Mouse (Mus musculus) embryonic facial prominence, embryonic 10.5 days (tissue): ENCODE measurements around the gene Gtsf1l. TPM values are rescaled to one million over a fixed set of nuclear protein-coding genes. Genes with fewer than 3 reads are reported as not detected.
"Not testable (repeated sequence)": the region's sequence is repeated elsewhere in the genome, so short reads cannot be mapped to it uniquely, and the experiment has no call there.

Experiments used
- DNase-seq: peaks from one replicate; pipeline ENCODE4 v3.0.0-alpha.2; 2017; ENCODE audit warnings: low spot score
- H3K27ac ChIP-seq: fragments of 300-500 bp; sonication (generic); replicated peaks from 2 replicates; pipeline ENCODE4 v1.5.1; 2016; ENCODE audit warnings: mild to moderate bottlenecking
- H3K27me3 ChIP-seq: fragments of 300-500 bp; sonication (generic); replicated peaks from 2 replicates; pipeline ENCODE4 v1.6.1; 2016; ENCODE audit warnings: low read depth, mild to moderate bottlenecking; ENCODE audit not compliant: poor library complexity, severe bottlenecking
- H3K36me3 ChIP-seq: fragments of 300-500 bp; sonication (generic); replicated peaks from 2 replicates; pipeline ENCODE4 v1.6.1; 2016; ENCODE audit warnings: mild to moderate bottlenecking, moderate library complexity
- H3K4me1 ChIP-seq: fragments of 300-500 bp; sonication (generic); 2 replicates; pipeline ENCODE4 v1.6.1; 2016
- H3K4me3 ChIP-seq: fragments of 300-500 bp; sonication (generic); 2 replicates; pipeline ENCODE4 v1.5.1; 2016; ENCODE audit warnings: mild to moderate bottlenecking, moderate library complexity
- H3K9me3 ChIP-seq: fragments of 300-500 bp; sonication (generic); 2 replicates; pipeline ENCODE4 v1.6.1; 2016; ENCODE audit warnings: mild to moderate bottlenecking
- WGBS: fragments of 180-500 bp; shearing (Covaris S2); methylation state at CpG from one replicate; pipeline ENCODE4 v1.1.7; 2016; 5-methylcytosine and 5-hydroxymethylcytosine counted together
- polyA plus RNA-seq: library from polyadenylated mRNA; unstranded; fragments of >200 nt; fragmentation: Nextera tagmentation; extraction: Ambion mirVana; gene quantifications from 2 replicates; pipeline ENCODE4 v1.2.1, GENCODE M21; 2016

Gtsf1l gene
- polyA plus RNA-seq, 1 experiment from 2014 or later, result not detected

GRCm38 (mm10) chr2:163058981-163059380 lies 28.7 kb downstream of the Gtsf1l start:
- 93% methylated on average over 7 of the region's 7 CpGs for WGBS
- not testable (repeated sequence) for H3K9me3 ChIP-seq, H3K4me3 ChIP-seq, H3K27me3 ChIP-seq, H3K27ac ChIP-seq, DNase-seq
- peaks cover 30% of the 10 kb centered on the region for H3K4me1 ChIP-seq
- peaks cover 46% of the 10 kb centered on the region for H3K36me3 ChIP-seq

GRCm38 (mm10) chr2:163056584-163056983 lies 31.1 kb downstream of the Gtsf1l start:
- Histone ChIP-seq H3K27ac (no peak overlapping the region), H3K9me3 (no peaks in the 10 kb centered on the region), H3K4me3 (peak overlapping the region; percentile 88), H3K36me3 (peaks cover 22% of the 10 kb centered on the region), H3K4me1 (peaks cover 46% of the 10 kb centered on the region), H3K27me3 (no peaks in the 10 kb centered on the region)
- 91% methylated on average over 9 of the region's 9 CpGs for WGBS
- DNase-seq, result no peak

GRCm38 (mm10) chr2:163055715-163056114 lies 31.9 kb downstream of the Gtsf1l start:
- Histone ChIP-seq H3K9me3 (no peaks in the 10 kb centered on the region), H3K36me3 (peaks cover 13% of the 10 kb centered on the region), H3K4me1 (peaks cover 46% of the 10 kb centered on the region), H3K27ac (peak overlapping the region; percentile 91), H3K27me3 (no peaks in the 10 kb centered on the region), H3K4me3 (peak overlapping the region; percentile 88)
- peak; percentile 15 for DNase-seq
- 36% methylated on average over 5 of the region's 5 CpGs for WGBS

GRCm38 (mm10) chr2:163054891-163055494 lies 32.7 kb downstream of the Gtsf1l start:
- peaks cover 14% of the 10 kb centered on the region for H3K36me3 ChIP-seq
- under 1% methylated on average over 37 of the region's 38 CpGs for WGBS
- H3K9me3 ChIP-seq, result no peaks in the 10 kb centered on the region
- DNase-seq, result peak; percentile 61
- H3K27me3 ChIP-seq, result no peaks in the 10 kb centered on the region
- H3K4me3 ChIP-seq, result peak overlapping the region; percentile 88
- H3K4me1 ChIP-seq, result peaks cover 46% of the 10 kb centered on the region
- H3K27ac ChIP-seq, result peak overlapping the region; percentile 91

- no peaks in the 10 kb centered on the region for H3K9me3 ChIP-seq
- peak within 1 kb of the TSS; percentile 91 for H3K27ac ChIP-seq
- peak; percentile 96 for DNase-seq
- no peaks in the 10 kb centered on the region for H3K27me3 ChIP-seq
- peaks cover 46% of the 10 kb centered on the region for H3K4me1 ChIP-seq
- H3K36me3 ChIP-seq, result peaks cover 8% of the 10 kb centered on the region
- under 1% methylated on average over 48 of the region's 48 CpGs for WGBS
- H3K4me3 ChIP-seq, result peak within 1 kb of the TSS; percentile 88
Observed at GRCm38 (mm10) chr2:163054335-163054840, 33.3 kb downstream of the Gtsf1l start, which contains the start of gene Mybl2. Gene Mybl2, plus strand, starts transcription at chr2:163054687.

GRCm38 (mm10) chr2:163052826-163053225 lies 34.8 kb downstream of the Gtsf1l start:
- Histone ChIP-seq H3K27ac (no peak overlapping the region), H3K27me3 (no peaks in the 10 kb centered on the region), H3K4me3 (no peak overlapping the region), H3K9me3 (no peaks in the 10 kb centered on the region), H3K36me3 (peaks cover 13% of the 10 kb centered on the region), H3K4me1 (peaks cover 46% of the 10 kb centered on the region)
- 73% methylated on average over 4 of the region's 4 CpGs for WGBS
- DNase-seq, result no peak

GRCm38 (mm10) chr2:163052101-163052500 lies 35.6 kb downstream of the Gtsf1l start:
- DNase-seq, result no peak
- Histone ChIP-seq H3K27ac (no peak overlapping the region), H3K27me3 (no peaks in the 10 kb centered on the region), H3K36me3 (peaks cover 18% of the 10 kb centered on the region), H3K9me3 (no peaks in the 10 kb centered on the region), H3K4me1 (peaks cover 46% of the 10 kb centered on the region), H3K4me3 (no peak overlapping the region)
- 22% methylated on average over 4 of the region's 4 CpGs for WGBS

GRCm38 (mm10) chr2:163051691-163052090 lies 36.0 kb downstream of the Gtsf1l start:
- Histone ChIP-seq H3K27me3 (no peaks in the 10 kb centered on the region), H3K36me3 (peaks cover 22% of the 10 kb centered on the region), H3K4me3 (no peak overlapping the region), H3K27ac (no peak overlapping the region), H3K4me1 (peaks cover 42% of the 10 kb centered on the region), H3K9me3 (no peaks in the 10 kb centered on the region)
- no peak for DNase-seq
- WGBS, result 72% methylated on average over 1 of the region's 1 CpGs

GRCm38 (mm10) chr2:163049116-163049515 lies 38.5 kb downstream of the Gtsf1l start:
- Histone ChIP-seq H3K9me3 (no peaks in the 10 kb centered on the region), H3K4me3 (no peak overlapping the region), H3K4me1 (peaks cover 17% of the 10 kb centered on the region), H3K27ac (no peak overlapping the region), H3K27me3 (no peaks in the 10 kb centered on the region), H3K36me3 (peaks cover 47% of the 10 kb centered on the region)
- 96% methylated on average over 2 of the region's 2 CpGs for WGBS
- DNase-seq, result no peak

GRCm38 (mm10) chr2:163048125-163048524 lies 39.5 kb downstream of the Gtsf1l start:
- Histone ChIP-seq H3K36me3 (peaks cover 57% of the 10 kb centered on the region), H3K9me3 (no peaks in the 10 kb centered on the region), H3K4me1 (peaks cover 11% of the 10 kb centered on the region), H3K4me3 (peak overlapping the region; percentile 25; the same call in 1 of the 2 replicates), H3K27ac (no peak overlapping the region), H3K27me3 (no peaks in the 10 kb centered on the region)
- WGBS, result 5% methylated on average over 10 of the region's 10 CpGs
- DNase-seq, result peak; percentile 76

GRCm38 (mm10) chr2:163039940-163040339 lies 47.7 kb downstream of the Gtsf1l start:
- WGBS, result 87% methylated on average over 7 of the region's 7 CpGs
- H3K36me3 ChIP-seq, result peaks cover 92% of the 10 kb centered on the region

More at GRCm38 (mm10) chr2:163039940-163040339, 47.7 kb downstream of the Gtsf1l start:
- Histone ChIP-seq H3K4me1 (no peaks in the 10 kb centered on the region), H3K9me3 (no peaks in the 10 kb centered on the region), H3K27me3 (no peaks in the 10 kb centered on the region), H3K4me3 (no peak overlapping the region), H3K27ac (no peak overlapping the region)
- no peak for DNase-seq
